ENCODE assay signal across 20 mouse cellular contexts in genomic region chr9:31086754-31087145, GRCm38 (mm10).
"Had no signal": no experiment of that assay in that cellular context is flagged by ENCODE, and none has a peak within 500 bp of the region (broad histone marks: within the 10 kb centered on the region; RNA-seq: fewer than 3 reads in every experiment).

No protein-coding gene starts in this region.

- H3K4me3 ChIP-seq: left cerebral cortex, adult 2 months; limb, embryonic 10.5 days; limb, embryonic 12.5 days; limb, embryonic 13.5 days; limb, embryonic 15.5 days; liver, embryonic 12.5 days; liver, embryonic 13.5 days; liver, embryonic 15.5 days; lung, embryonic 15.5 days; midbrain, embryonic 10.5 days; midbrain, embryonic 12.5 days; midbrain, embryonic 13.5 days; midbrain, embryonic 15.5 days; myocyte had no signal

- H3K9me3 ChIP-seq: limb, embryonic 10.5 days; limb, embryonic 12.5 days; limb, embryonic 13.5 days; limb, embryonic 15.5 days; liver, embryonic 12.5 days; liver, embryonic 13.5 days; liver, embryonic 15.5 days; lung, embryonic 15.5 days; megakaryocyte, embryonic 14.5 days; midbrain, embryonic 10.5 days; midbrain, embryonic 12.5 days; midbrain, embryonic 13.5 days; midbrain, embryonic 15.5 days had no signal

- H3K4me1 ChIP-seq: liver, embryonic 15.5 days had no signal

- H3K36me3 ChIP-seq: limb, embryonic 10.5 days; limb, embryonic 12.5 days; limb, embryonic 13.5 days; limb, embryonic 15.5 days; liver, embryonic 12.5 days; liver, embryonic 13.5 days; liver, embryonic 15.5 days; midbrain, embryonic 10.5 days; midbrain, embryonic 12.5 days; midbrain, embryonic 13.5 days; midbrain, embryonic 15.5 days had no signal

- H3K9ac ChIP-seq: limb, embryonic 12.5 days; limb, embryonic 13.5 days; limb, embryonic 15.5 days; liver, embryonic 12.5 days; liver, embryonic 13.5 days; liver, embryonic 14.5 days; liver, embryonic 15.5 days; liver, postnatal 0 days; lung, embryonic 14.5 days; lung, embryonic 15.5 days; midbrain, embryonic 12.5 days; midbrain, embryonic 13.5 days; midbrain, embryonic 15.5 days had no signal

- DNase-seq: liver, embryonic 13.5 days had no signal

- H3K4me2 ChIP-seq: limb, embryonic 12.5 days; limb, embryonic 15.5 days; liver, embryonic 12.5 days; liver, embryonic 13.5 days; liver, embryonic 15.5 days; lung, embryonic 14.5 days; lung, embryonic 15.5 days; midbrain, embryonic 11.5 days; midbrain, embryonic 12.5 days; midbrain, embryonic 13.5 days had no signal

- H3K27ac ChIP-seq: left cerebral cortex, adult 2 months; limb, embryonic 10.5 days; limb, embryonic 12.5 days; limb, embryonic 13.5 days; limb, embryonic 15.5 days; liver, embryonic 12.5 days; liver, embryonic 13.5 days; liver, embryonic 14.5 days; liver, embryonic 15.5 days; lung, embryonic 15.5 days; macrophage; midbrain, embryonic 10.5 days; midbrain, embryonic 12.5 days; midbrain, embryonic 13.5 days; midbrain, embryonic 15.5 days had no signal

- ATAC-seq: liver, embryonic 12.5 days; liver, postnatal 0 days; midbrain, embryonic 15.5 days had no signal

- H3K27me3 ChIP-seq: midbrain, embryonic 15.5 days had no signal
